Mouse (Mus musculus) thymus, postnatal 0 days (tissue): Measurements from ENCODE around the gene Adgrd1. TPM values are rescaled to one million over a fixed set of nuclear protein-coding genes. Genes with fewer than 3 reads are reported as not detected.
"Not testable (repeated sequence)": the region's sequence is repeated elsewhere in the genome, so short reads cannot be mapped to it uniquely, and the experiment has no call there.

Experiments
- DNase-seq: peaks from one replicate; pipeline ENCODE4 v3.0.0-alpha.2; 2015; ENCODE audit warnings: low spot score
- polyA plus RNA-seq: library from polyadenylated mRNA; unstranded; fragments of >200 nt; fragmentation: Nextera tagmentation; extraction: Ambion mirVana; gene quantifications from 2 replicates; pipeline ENCODE4 v1.2.1, GENCODE M21; 2015

Gene Adgrd1
- polyA plus RNA-seq, 1 experiment from 2014 or later, result 0.72 TPM

DNA sequence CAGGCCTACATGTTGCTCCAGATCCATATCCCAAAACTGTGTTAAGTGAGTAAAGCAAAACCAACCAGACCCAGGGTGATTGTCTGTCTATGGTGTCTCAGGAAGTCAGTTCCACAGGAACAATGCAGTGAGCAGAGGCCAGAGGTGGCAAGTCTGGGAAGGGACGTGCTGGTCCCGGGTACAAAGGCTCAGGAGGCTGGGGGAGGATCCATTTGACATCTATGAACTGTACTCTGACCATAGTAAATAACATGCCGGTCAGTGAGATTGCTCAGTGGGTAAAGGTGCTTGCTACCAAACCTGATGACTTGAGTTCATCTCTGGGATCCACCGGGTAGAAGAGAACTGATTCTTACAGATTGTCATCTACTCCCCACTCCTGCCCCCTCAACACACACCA, 3.4 kb upstream of the Adgrd1 start:
- no peak for DNase-seq

DNA sequence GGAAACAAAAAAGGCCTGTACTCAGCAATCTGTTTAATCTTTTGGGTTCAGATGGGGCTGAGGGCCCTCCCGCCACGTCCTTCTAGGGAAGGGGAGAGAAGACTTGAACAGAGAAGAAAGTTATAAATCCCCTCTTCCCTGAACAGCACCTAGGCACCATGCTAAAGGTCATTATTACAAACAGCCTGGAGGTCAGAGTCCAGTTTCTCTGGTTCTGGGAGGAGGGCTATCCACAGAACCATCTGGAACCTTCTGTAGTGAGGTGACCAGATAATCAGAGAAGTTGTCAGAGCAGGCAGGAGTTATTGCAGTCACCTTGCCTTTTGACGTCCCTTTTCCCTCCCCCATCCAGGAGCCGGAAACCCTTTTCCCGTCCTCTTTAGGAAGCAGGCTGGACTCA, 2.3 kb upstream of the Adgrd1 start:
- DNase-seq, result no peak

DNA sequence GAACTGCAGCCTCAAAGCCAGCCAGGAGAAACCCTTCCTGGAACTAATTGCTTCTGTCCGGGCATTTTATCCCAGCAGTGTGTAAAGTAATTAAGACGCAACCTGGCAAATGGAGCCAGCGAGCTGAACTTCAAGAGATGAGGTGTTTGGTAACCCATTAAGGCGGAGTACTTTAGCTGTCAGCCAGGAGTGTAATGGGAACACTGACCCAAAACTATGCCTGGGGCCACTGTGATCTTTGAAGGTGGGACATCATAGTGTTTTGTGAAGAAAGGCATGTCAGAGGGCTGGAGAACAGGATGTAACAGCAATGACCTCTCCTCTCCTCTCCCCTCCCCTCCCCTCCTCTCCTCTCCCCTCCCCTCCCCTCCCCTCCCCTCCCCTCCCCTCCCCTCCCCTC, 7.5 kb downstream of the Adgrd1 start:
- no peak for DNase-seq

DNA sequence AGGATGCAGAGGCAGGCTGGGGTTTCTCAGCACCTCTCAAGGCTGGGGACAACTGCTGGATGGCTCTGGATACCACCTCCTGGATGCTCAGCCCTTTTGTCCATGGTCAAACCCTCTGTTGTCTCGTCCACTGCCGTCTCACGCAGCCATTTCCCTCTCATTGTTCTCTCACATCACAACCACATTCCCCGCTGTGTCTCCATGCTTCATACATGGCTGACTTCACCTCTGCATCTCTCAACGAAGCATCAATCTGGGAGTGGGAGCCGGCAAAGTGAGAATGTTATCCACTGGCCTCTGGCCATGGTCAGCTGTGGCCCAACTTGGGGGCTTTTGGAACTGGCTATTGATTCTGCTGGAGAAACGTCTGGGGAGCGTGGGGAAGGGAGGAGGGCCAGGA, 15.2 kb downstream of the Adgrd1 start:
- DNase-seq, result no peak

DNA sequence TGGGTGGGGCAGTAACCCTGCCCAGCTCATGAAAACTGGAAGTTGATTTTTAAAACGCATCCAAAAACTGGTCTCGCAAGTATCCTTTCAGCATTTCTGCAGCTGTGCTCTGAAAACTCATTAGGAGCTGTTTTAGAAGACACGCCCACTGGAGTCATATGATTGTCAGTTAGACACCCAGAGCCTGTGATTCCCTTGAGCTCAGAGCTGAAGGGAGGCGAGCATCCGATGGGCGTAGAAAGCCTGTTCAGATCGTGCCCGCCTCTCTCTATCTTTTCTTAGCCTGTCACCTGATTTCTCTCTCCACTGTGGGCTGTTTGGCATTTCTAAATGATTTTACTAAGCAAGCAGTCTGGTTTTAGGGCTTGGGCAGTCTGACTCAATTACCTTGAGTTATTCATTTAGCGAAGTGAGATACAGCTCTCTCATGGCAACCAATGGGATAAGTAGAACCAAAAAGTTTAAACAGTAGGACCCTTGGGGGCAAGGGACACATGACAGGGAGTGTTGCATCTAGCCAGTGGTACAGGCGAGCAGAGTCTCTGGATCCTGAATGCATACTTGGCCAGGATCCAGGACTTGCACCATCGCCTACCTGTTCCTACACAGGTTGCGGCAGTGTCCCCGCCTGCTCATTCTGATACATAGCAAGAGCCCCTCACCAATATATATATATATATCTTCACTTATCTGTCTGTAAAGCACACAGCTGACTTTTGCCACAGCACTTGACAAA, 17.4 kb downstream of the Adgrd1 start:
- DNase-seq, result no peak

DNA sequence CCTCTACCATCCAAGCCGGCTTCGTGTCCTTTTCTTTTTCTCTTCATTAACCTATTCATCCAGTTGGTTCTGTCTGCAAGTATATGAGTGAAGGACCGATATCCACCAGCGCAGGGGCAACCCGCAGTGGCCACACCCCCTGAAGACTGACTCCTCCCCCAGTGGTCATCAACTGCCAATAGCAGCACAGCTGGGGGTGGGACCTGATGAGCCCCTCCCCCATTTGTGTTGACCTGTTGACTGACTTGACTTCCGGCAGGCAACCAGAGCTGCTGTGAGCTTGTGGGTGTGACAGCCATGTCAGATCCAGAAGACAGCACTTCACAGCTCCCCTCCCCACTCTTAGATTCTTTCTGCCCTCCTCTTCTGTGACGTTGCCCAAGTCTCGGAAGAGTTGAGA, 19.7 kb downstream of the Adgrd1 start:
- no peak for DNase-seq

DNA sequence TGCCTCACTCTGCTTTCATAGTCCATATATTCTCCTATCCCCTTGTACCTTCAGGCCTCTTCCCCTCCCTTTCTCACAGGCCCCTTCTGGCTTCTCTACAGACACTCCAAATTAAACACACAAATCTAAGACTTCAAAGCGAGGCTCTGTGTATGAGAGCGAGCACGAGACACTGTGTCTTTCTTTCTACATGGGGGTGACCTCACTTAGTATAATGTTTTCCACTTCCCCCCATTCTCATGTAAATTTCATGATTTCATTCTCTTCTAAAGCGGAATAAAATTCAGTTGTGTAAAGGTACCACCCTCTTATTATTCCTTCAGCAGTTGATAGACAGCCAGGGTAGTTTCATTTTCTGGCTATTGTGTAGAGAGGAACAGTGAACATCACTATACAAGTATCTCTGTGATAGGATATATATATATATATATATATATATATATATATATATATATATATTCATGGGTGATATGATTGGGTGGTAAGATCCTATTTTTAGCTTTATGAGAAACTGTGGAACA, 21.1 kb downstream of the Adgrd1 start:
- DNase-seq, result no peak

DNA sequence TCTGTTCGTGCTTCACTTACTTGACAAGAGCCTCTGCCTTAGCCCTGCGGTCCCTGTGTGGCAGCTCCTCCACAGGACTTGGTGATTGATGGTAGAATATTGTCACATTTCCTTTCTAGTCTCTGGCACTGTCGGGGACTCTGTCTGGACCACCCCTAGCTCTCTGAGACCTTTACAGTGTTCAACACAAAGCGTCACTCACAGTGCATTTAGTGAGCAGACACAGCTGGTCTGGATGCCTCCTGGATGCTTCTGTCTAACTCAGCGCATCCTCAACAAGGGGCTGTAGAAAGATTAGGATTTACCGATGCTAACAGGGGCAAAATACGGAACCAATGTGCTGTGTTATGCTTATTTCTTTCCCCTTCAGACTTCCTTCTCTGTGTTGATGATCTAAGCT, 22.0 kb downstream of the Adgrd1 start:
- no peak for DNase-seq

DNA sequence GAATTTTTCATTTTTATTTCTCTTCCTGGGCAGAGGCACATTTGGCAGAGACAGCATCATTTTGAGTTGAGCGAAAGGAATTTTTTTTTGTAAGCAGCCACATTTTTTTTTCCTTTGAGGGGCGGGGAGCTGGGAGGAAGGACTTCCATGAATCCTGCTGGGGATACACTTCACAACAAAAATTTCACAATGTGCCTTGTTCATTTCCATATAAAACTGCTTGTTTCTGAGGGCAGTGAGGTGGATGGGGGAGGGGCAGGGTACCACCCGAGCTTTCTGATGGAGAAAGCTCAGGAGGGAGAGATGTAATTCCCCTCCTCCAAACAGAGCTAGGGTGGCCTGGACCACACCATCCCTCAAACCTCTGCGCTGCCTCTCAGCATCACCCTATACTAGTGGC, 22.6 kb downstream of the Adgrd1 start:
- DNase-seq, result no peak

DNA sequence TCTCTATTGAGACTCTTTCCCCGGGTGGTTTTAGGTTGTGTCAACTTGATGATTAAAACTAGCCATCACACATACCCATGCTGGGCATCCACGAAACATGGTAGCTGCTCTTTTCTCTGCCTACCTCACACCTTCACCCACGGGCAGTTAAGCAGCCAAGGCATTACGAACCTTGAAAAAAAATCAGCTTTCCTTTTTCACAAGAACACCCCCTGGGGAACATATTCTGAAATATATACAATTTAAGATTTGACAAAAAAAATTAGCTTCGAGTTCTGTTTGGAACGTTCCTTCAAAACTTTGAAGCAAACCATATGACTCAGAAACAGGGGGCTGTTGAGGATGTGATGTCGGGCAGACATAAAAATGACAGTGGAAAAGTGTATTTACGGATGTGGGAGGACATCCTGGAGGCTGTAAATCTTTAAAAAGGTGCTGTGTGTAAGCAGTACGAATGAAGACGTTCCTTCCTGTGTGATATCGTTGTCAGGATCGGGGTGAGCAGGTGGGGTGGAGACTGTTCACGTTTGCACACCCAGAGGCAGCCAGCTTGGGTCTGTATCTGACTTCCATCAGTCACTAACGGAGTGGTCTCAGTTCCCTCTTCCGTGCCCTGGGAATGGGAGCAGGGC, 25.2 kb downstream of the Adgrd1 start:
- DNase-seq, result no peak

DNA sequence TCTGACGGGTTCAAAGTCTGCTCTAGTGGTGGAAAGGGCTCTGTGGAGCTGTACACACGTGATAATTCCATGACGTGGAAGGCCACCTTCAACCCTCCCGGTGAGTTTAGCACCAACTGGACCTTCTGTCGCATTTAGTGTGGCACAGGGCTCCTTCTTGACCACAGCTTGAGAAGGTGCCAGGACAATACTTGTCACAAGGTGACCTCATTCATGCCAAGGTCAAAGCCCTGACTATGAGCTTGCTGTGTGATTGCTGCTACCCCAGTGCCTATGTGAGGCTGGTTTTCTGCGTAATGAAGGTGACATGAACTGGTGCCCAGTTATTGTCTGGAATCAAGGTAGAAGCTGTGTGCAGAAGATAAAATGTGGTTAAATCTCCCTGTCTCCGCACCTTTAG, 25.9 kb downstream of the Adgrd1 start:
- no peak for DNase-seq

DNA sequence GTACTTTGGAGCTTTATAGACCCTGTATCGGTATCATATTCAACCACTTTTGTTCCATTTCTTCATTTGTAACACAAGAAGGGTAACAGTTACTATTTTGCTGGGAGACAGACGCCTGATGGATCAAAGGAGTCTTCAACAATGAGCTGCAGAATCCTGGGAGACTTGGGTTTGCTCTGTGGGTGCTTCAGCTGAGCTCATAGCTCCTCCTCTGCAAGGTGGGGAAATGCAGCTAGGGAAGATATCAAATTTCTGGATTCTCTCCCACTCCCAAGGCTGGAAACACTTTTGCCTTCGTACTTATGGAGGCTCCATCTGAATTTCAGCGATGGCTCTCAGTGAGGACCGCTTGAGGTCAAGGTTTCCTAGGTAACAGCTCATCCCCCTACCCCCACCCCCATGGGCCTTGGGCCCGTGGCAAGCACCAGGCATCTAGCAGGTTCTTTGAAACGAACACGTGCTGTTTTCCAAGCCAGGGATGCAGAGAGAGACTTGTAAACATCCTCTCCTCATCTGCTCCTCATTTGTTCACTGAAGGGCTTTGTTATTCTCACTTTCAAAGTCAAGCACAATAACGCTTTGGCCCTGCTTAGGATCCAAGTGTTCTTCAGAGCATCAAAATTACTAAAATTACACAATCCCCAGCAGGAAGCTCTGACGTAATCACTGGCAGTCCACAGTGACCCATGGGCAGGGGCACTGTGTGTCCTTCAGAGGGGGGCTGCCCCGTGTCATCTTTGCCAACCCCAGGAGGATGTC, 27.7 kb downstream of the Adgrd1 start:
- DNase-seq, result no peak

DNA sequence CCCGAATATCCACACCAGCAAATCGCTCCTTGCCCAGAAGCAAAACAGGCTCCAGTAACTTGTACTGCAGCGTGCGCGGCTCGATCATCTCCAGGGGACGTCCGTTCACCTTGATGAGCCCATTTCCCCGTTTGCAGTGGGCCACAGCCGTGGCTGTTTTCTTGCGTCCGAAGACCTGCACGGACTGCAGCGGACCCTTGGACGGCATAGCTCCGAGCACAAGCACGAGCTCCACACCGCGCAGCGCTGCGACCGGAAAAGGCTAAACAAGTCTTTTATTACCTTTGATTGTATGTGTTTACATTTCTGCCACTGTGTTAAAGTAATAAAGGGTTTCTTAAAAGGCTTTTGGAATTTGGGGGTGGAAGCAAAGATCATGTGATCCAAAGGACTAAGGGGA, 31.8 kb downstream of the Adgrd1 start:
- not testable (repeated sequence) for DNase-seq

DNA sequence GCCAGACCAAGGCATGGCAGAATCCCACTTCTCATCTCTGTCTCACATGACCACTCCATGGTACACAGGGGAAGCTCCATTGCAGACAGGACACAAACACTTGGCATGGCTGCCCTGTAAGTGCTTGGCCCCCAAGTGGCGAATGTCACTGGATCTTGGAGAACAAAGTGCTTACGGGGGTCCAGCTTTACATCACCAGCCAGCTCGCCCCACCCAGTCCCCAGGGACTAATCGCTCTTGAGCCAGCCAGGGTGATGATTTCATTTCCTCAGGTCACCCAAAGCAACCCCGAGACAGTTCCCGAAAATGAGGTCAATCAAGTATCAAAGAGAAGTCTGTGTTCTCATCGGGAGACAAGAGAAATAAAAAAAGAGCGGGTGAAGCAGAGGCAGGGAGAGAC, 33.8 kb downstream of the Adgrd1 start:
- no peak for DNase-seq

DNA sequence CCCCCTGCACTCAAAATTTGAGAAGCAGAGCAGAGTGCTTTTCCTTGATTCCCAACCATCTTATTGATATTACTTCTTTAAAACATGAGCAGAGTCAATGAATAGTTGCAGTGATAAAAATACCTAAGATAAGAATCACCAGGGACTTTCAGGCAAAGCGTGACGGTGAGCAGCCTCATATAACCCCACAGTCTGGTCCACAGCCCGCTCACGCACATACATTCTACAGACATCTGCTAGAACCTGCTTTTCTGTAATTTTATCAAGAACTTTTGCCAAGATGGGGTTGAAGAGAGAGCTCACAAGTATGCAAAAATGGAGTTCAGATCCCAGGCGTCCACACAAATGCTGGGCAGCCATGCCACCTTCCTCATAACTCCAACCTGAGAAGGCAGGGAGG, 40.9 kb downstream of the Adgrd1 start:
- no peak for DNase-seq

DNA sequence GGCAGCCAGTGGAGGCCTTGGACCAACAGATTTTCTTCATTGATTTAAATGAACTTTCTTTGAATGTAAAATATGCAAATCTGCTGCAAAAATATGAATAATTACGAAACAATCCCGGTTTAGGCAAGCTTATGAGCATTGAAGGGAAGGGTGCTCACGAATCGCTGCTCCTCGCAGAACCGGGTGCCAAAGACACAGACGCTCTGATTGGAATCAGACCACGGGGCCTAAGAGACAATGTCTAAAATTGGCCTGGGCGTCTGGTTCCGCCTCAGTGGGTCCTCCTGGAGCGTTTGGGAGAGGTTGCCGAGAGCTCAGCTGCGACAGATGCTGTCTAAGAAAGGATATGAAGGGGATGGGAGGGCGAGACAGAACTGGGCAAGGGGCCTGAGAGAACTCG, 42.0 kb downstream of the Adgrd1 start:
- no peak for DNase-seq

DNA sequence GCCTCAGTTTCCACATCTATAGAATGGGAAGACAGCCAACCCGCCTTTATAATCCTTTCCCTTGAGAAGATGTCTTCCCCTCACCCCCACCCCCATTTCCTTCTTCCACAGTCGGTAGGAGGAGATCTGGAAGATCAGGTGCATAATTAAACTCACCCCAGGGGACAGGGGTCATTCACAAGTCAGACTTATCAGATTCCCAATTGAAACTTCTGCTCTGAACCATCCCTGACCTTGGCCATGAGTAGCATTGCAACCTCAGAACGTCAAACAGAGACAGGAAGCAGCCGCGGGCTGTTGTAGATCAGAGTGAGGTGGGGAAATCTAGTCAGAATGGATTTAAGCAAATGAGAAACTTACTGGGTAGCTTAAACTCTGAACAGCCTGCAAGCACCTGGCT, 46.3 kb downstream of the Adgrd1 start:
- DNase-seq, result no peak

DNA sequence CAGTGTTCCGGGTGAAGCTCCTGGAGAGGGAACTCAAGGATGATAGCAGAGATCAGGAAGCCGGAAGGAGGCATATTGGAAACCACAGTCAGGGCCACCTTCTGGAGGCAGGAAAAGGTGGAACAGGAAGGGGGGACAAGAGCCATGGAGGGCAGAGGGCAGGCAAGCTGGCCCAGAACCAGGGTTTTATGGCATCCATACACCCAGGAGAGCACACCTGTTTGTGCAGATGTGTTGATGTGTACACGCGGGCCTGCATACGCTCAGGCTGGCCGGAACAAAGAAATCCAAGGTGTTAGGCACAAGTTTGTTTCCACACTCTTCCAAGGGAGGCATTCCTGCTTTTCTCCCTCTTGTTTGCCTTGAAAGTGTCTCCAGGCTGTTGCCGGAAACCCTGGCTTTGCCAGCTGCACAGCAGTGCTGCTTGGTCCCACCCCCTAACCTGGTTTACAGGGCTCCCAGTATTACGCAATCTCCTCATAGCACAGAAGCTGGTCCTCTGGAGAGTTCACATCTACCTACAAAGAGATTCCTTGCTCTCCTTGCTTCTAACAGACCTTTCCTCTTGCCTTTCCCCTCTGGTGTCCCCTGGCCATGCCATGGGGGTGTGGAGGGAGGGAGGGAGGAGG, 48.9 kb downstream of the Adgrd1 start:
- no peak for DNase-seq

DNA sequence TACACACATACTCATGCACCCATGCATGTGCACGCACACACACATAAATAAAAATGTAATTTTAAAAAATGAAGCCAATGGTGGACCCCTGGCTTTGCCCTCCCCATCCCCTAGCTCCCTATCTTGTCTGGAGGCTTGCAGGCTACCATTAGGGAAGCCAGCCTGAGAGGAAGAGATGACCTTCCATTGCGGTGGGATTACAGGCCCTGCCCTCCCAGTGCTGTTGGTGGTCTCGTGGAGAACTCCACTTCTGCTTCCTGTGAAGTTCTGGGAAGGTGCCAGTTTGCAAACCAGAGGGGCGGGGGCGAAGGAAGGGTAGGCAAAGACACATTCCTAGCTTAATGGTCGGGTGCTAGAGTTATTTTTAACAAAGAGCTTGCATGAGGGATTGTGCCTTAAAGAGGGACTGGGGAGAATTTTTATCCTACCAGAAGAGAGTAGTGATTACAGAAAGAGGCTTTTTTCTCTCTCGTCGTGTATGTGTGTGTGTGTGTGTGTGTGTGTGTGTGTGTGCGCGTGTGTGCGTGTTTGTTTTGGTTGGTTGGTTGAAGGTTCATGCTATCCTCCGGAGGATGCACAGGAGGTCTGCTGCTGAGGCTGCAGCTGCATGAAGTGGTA, 50.5 kb downstream of the Adgrd1 start:
- no peak for DNase-seq

DNA sequence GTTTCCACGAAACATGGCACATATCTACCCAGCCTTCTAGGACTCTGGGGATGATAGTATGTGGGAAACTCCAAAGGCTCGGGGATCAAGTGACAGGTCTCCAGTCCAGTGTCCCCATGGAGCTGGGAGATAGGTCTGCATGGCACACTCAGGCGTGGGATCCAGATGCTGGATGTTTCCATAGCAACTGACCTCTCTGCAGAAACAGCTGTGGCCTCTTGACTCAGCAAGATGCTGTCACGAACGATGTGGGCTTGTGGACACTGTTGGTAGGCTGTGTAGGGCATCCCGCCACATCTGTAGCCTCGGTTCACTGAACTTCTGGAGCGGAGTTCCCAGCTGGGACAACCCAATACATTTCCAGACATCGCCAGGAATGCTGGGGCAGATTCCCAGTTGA, 51.9 kb downstream of the Adgrd1 start:
- no peak for DNase-seq
